Mouse (Mus musculus): Measurements from ENCODE around the gene Itgb3bp.

GRCm38 (mm10) chr4:99931807-99932206 is 2.2 kb upstream of the Itgb3bp start:
- no peak for TF ChIP-seq POLR2A (IDR thresholded peaks at IDR 0.05; ENCODE audit: control insufficient read depth, extremely low read depth, insufficient read depth, low read length, poor library complexity)
- no peak for TF ChIP-seq CTCF (IDR thresholded peaks at IDR 0.05; ENCODE audit: borderline replicate concordance, control insufficient read depth, extremely low read depth, insufficient read depth, low read length, poor library complexity)

Measured in thymus, adult 2 months (tissue).